Mouse (Mus musculus): ENCODE data around the gene Iscu.

Gene Iscu

GRCm38 (mm10) chr5:113815638-113816152 lies 43.1 kb downstream of the Iscu start:
- peak; percentile 53 to 83 for DNase-seq

- no peak for DNase-seq
These were observed 46.0 kb downstream of the Iscu start for GRCm38 (mm10) chr5:113818572-113818971.

- DNase-seq: no peak
These were observed 51.7 kb downstream of the Iscu start for GRCm38 (mm10) chr5:113824228-113824627.

- DNase-seq: no peak
These were observed 53.0 kb downstream of the Iscu start for GRCm38 (mm10) chr5:113825558-113825957.

- DNase-seq: no peak
These were observed 54.1 kb downstream of the Iscu start for GRCm38 (mm10) chr5:113826619-113827018.
